Mouse (Mus musculus): ENCODE measurements at regions not wholly inside any gene's neighbourhood (a gene's known extent, or its start where the extent isn't known, plus 50 kb on each side); places are given as distances from the start of the nearest gene placed in this dataset.
"Not testable (repeated sequence)": the region's sequence is repeated elsewhere in the genome, so short reads cannot be mapped to it uniquely, and the experiment has no call there.

GRCm38 (mm10) chr13:35601560-35602135, 58.0 kb upstream of the Cdyl start:
- no peak for DNase-seq (ENCODE audit: low read depth, low spot score)

DNA sequence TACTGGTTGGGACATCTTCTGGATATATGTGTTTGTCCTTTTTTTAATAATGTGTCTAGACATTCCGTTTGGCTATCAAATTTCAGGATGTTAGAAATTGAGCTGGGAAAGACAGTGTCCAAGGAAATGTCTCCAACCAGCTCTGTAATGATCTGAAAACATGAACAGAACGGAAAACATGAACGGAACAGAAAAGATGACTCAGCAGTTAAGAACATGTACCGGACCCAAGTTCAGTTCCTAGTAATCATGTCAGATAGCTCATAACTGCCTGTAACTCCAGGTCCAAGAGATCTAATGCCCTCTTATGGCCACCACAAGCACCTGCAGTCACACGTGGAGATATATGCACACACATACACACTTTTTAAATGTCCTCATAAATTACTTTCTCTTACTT, 56.6 kb upstream of the Cdyl start:
- DNase-seq (ENCODE audit: low read depth, low spot score), result no peak

GRCm38 (mm10) chr13:35604061-35604460, 55.6 kb upstream of the Cdyl start:
- DNase-seq (ENCODE audit: low read depth, low spot score), result no peak

DNA sequence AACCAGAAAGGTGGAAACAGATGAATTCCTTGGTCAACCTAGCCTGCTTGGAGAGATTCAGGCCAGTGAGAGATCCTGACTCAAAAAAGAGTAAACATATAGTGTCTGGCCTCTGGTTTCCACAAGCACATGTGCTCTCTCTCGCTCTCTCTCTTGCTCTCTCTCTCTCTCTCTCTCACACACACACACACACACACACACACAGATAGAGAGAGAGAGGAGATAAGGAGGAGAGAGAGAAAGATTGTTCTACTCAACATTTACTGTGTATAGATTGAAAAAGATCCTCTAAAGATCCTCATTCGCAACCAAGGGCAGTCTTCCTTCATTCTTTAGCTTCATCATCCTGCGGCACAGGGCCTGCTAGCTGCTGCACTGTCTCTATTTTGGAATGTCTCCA, 54.9 kb upstream of the Cdyl start:
- DNase-seq (ENCODE audit: low read depth, low spot score), result no peak

GRCm38 (mm10) chr13:35606857-35607561, 52.6 kb upstream of the Cdyl start:
- not testable (repeated sequence) for DNase-seq (ENCODE audit: low read depth, low spot score)

GRCm38 (mm10) chr13:35607710-35608109, 51.9 kb upstream of the Cdyl start:
- no peak for DNase-seq (ENCODE audit: low read depth, low spot score)
